Mouse (Mus musculus): ENCODE results near the gene Dop1b. TPM values are rescaled to one million over a fixed set of nuclear protein-coding genes. Genes with fewer than 3 reads are reported as not detected.

Gene Dop1b
- polyA plus RNA-seq, 1 experiment from 2014 or later = 20.4 TPM

- no peak for ATAC-seq (ENCODE audit: insufficient number of reproducible peaks, insufficient read depth, low FRiP score, low read depth)
- Histone ChIP-seq H3K4me3 (ENCODE audit: low read depth, low read length) (no peak overlapping the region), H3K4me1 (ENCODE audit: control insufficient read depth, insufficient read depth, low read length) (peaks cover 8% of the 10 kb centered on the region; the same call in 1 of the 2 replicates), H3K9ac (replicated peaks; ENCODE audit: low read depth, low read length) (no peak overlapping the region), H3K4me2 (replicated peaks; ENCODE audit: low read depth, low read length) (no peak overlapping the region), H3K9me3 (ENCODE audit: control insufficient read depth, low read depth, low read length) (no peaks in the 10 kb centered on the region), H3K27ac (ENCODE audit: low read length) (no peak overlapping the region), H3K36me3 (ENCODE audit: control insufficient read depth, insufficient read depth, low read length) (no peaks in the 10 kb centered on the region), H3K27me3 (ENCODE audit: control insufficient read depth, insufficient read depth, low read length) (no peaks in the 10 kb centered on the region)
- 76% methylated on average over 6 of the region's 6 CpGs for WGBS
Observed at GRCm38 (mm10) chr16:93747421-93747820, 35.7 kb downstream of the Dop1b start.

DNA sequence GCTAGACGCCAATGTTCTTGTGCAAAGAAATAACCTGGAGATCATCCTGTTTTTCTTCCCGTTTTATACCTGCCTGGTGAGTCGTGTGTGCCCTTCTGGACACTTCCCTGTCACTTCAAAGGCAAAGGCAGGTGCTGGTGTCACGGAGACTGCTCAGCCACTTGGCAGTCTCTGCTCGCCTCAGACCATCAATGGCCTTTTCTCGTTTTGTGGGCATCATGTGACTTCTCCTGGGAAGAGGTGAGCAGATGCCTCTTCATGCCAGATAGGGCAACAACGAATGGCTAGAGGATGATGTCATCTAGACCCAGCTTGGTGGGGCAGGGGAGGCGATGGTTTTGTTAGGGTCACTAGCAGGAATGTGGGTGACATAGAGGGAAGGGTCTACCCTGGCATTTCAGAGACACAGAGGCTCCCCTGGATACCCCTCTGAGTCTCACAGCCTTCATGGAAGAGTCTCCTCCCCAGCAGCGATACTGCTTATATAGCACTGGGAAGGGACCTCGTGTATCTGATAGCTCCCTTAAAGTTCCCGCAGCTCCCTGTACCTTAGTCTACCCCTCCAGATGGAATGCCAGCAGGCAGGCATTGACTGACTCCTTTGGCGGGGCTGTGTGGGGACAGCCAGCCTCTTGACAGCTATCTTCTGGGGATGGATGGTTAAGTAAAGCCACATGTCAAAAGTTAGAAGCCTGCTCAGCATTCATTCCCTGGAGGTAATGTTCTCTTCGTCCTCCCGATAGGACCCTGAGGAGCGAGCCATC lies 37.6 kb downstream of the Dop1b start:
- no peak for ATAC-seq (ENCODE audit: insufficient number of reproducible peaks, insufficient read depth, low FRiP score, low read depth)
- H3K9ac ChIP-seq (replicated peaks; ENCODE audit: low read depth, low read length) = no peak overlapping the region
- no peak overlapping the region for H3K4me3 ChIP-seq (ENCODE audit: low read depth, low read length)
- 79% methylated on average over 15 of the region's 15 CpGs for WGBS
- no peak overlapping the region for H3K4me2 ChIP-seq (replicated peaks; ENCODE audit: low read depth, low read length)
- no peaks in the 10 kb centered on the region for H3K9me3 ChIP-seq (ENCODE audit: control insufficient read depth, low read depth, low read length)
- no peaks in the 10 kb centered on the region; the same call in 1 of the 2 replicates for H3K36me3 ChIP-seq (ENCODE audit: control insufficient read depth, insufficient read depth, low read length)
- no peaks in the 10 kb centered on the region for H3K27me3 ChIP-seq (ENCODE audit: control insufficient read depth, insufficient read depth, low read length)
- no peaks in the 10 kb centered on the region for H3K4me1 ChIP-seq (ENCODE audit: control insufficient read depth, insufficient read depth, low read length)
- no peak overlapping the region for H3K27ac ChIP-seq (ENCODE audit: low read length)

DNA sequence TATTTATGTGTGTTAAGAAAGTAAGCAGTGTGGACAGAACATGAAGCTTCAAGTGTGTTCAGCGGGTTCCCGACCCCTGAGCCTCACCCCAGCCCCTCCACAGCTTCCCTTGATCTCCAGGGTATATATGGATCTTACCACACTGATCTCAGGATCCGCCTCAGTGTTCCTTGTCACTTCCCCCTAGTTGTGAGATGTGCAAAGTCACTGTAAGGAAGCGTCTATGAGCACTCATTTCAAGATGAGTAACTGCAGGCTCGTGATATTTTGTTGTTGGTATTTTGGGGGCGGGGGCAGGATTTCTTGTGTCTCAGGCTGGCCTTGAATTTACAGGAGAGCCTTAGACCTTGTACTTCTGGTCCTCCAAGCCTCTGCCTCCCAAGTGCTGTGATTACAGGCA lies 38.8 kb downstream of the Dop1b start:
- Histone ChIP-seq H3K27me3 (ENCODE audit: control insufficient read depth, insufficient read depth, low read length) (no peaks in the 10 kb centered on the region), H3K9me3 (ENCODE audit: control insufficient read depth, low read depth, low read length) (no peaks in the 10 kb centered on the region), H3K9ac (replicated peaks; ENCODE audit: low read depth, low read length) (no peak overlapping the region), H3K27ac (ENCODE audit: low read length) (no peak overlapping the region), H3K4me1 (ENCODE audit: control insufficient read depth, insufficient read depth, low read length) (no peaks in the 10 kb centered on the region), H3K4me2 (replicated peaks; ENCODE audit: low read depth, low read length) (no peak overlapping the region), H3K4me3 (ENCODE audit: low read depth, low read length) (no peak overlapping the region), H3K36me3 (ENCODE audit: control insufficient read depth, insufficient read depth, low read length) (no peaks in the 10 kb centered on the region; the same call in 1 of the 2 replicates)
- ATAC-seq (ENCODE audit: insufficient number of reproducible peaks, insufficient read depth, low FRiP score, low read depth) = no peak
- 67% methylated on average over 6 of the region's 6 CpGs for WGBS

GRCm38 (mm10) chr16:93751816-93752215 lies 40.1 kb downstream of the Dop1b start:
- Histone ChIP-seq H3K4me1 (ENCODE audit: control insufficient read depth, insufficient read depth, low read length) (no peaks in the 10 kb centered on the region), H3K9me3 (ENCODE audit: control insufficient read depth, low read depth, low read length) (no peaks in the 10 kb centered on the region), H3K36me3 (ENCODE audit: control insufficient read depth, insufficient read depth, low read length) (no peaks in the 10 kb centered on the region; the same call in 1 of the 2 replicates), H3K4me3 (ENCODE audit: low read depth, low read length) (no peak overlapping the region), H3K27ac (ENCODE audit: low read length) (no peak overlapping the region), H3K27me3 (ENCODE audit: control insufficient read depth, insufficient read depth, low read length) (no peaks in the 10 kb centered on the region), H3K4me2 (replicated peaks; ENCODE audit: low read depth, low read length) (no peak overlapping the region), H3K9ac (replicated peaks; ENCODE audit: low read depth, low read length) (no peak overlapping the region)
- no peak for ATAC-seq (ENCODE audit: insufficient number of reproducible peaks, insufficient read depth, low FRiP score, low read depth)
- WGBS = 57% methylated on average over 5 of the region's 5 CpGs

DNA sequence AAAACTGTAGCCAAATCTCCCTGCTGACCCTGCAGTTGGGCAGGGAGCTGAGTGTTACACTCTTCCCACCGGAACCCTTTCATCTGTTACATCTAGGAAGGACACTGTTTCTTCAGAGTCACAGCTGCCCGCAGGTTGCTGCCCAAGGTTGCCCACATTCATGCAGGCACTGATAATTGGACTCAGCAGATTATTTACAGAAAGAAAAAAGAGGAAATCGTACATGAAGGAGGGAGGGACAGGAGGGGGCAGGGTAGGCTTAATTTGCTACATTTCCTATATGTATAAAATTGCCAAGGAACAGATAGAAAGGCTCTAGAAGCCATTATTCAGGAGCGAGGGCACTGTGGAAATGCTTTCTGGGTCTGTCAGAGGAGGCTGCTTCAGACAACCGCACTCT lies 44.9 kb downstream of the Dop1b start:
- no peak overlapping the region for H3K27ac ChIP-seq (ENCODE audit: low read length)
- ATAC-seq (ENCODE audit: insufficient number of reproducible peaks, insufficient read depth, low FRiP score, low read depth) = no peak
- no peak overlapping the region for H3K9ac ChIP-seq (replicated peaks; ENCODE audit: low read depth, low read length)
- H3K4me2 ChIP-seq (replicated peaks; ENCODE audit: low read depth, low read length) = no peak overlapping the region
- H3K9me3 ChIP-seq (ENCODE audit: control insufficient read depth, low read depth, low read length) = no peaks in the 10 kb centered on the region
- no peaks in the 10 kb centered on the region; the same call in none of the 2 replicates for H3K36me3 ChIP-seq (ENCODE audit: control insufficient read depth, insufficient read depth, low read length)
- whole genome bisulfite sequencing = 77% methylated on average over 5 of the region's 5 CpGs
- no peak overlapping the region for H3K4me3 ChIP-seq (ENCODE audit: low read depth, low read length)
- H3K27me3 ChIP-seq (ENCODE audit: control insufficient read depth, insufficient read depth, low read length) = no peaks in the 10 kb centered on the region
- H3K4me1 ChIP-seq (ENCODE audit: control insufficient read depth, insufficient read depth, low read length) = no peaks in the 10 kb centered on the region

DNA sequence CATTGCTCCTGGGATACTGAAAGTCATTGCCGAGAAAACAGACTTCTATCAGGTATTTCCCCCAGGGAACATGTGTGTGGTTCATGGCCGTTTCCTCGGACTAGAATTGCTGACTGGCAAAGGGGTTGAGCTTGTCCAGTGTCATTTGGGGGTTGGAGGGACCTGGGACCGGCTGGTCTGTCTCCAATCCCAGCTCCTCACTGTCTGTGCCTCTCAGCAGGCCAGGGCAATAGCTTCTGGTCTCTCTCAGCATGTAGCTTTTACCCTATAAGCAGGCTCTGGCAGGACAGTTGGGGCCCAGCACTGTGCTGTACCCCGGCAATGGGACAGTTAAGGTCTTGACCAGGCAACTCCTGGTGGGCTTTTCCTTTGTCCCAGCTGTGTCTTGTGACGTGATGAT lies 51.7 kb downstream of the Dop1b start:
- no peaks in the 10 kb centered on the region for H3K4me1 ChIP-seq (ENCODE audit: control insufficient read depth, insufficient read depth, low read length)
- H3K4me3 ChIP-seq (ENCODE audit: low read depth, low read length) = no peak overlapping the region
- H3K9ac ChIP-seq (replicated peaks; ENCODE audit: low read depth, low read length) = no peak overlapping the region
- H3K4me2 ChIP-seq (replicated peaks; ENCODE audit: low read depth, low read length) = no peak overlapping the region
- no peaks in the 10 kb centered on the region for H3K9me3 ChIP-seq (ENCODE audit: control insufficient read depth, low read depth, low read length)
- no peaks in the 10 kb centered on the region for H3K27me3 ChIP-seq (ENCODE audit: control insufficient read depth, insufficient read depth, low read length)
- 78% methylated on average over 6 of the region's 6 CpGs for WGBS
- H3K36me3 ChIP-seq (ENCODE audit: control insufficient read depth, insufficient read depth, low read length) = no peaks in the 10 kb centered on the region
- no peak overlapping the region for H3K27ac ChIP-seq (ENCODE audit: low read length)
- ATAC-seq (ENCODE audit: insufficient number of reproducible peaks, insufficient read depth, low FRiP score, low read depth) = no peak

DNA sequence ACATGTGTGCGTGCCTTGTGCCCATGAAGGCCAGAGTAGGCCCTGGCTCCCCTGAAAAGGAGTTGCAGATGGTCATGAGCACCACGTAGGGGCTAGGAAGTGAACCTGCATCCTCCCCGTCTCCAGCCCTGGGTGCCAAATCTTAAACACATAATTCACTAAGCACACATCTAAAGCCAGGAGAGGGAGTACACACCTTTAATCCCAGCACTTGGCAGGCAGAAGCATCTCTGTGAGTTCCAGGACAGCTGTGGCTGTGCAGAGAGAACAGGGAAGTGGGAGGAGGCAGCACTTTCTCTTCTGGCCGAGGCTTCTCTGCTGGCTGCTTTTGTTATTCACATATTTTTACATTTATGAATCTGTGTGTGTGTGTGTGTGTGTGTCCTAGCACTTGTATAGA lies 52.9 kb downstream of the Dop1b start:
- Histone ChIP-seq H3K36me3 (ENCODE audit: control insufficient read depth, insufficient read depth, low read length) (no peaks in the 10 kb centered on the region), H3K9ac (replicated peaks; ENCODE audit: low read depth, low read length) (no peak overlapping the region), H3K27me3 (ENCODE audit: control insufficient read depth, insufficient read depth, low read length) (no peaks in the 10 kb centered on the region), H3K4me3 (ENCODE audit: low read depth, low read length) (no peak overlapping the region), H3K4me2 (replicated peaks; ENCODE audit: low read depth, low read length) (no peak overlapping the region), H3K27ac (ENCODE audit: low read length) (no peak overlapping the region), H3K4me1 (ENCODE audit: control insufficient read depth, insufficient read depth, low read length) (no peaks in the 10 kb centered on the region), H3K9me3 (ENCODE audit: control insufficient read depth, low read depth, low read length) (no peaks in the 10 kb centered on the region)
- 50% methylated on average over 4 of the region's 4 CpGs for WGBS
- peak; percentile 58; the same call in 1 of the 2 replicates for ATAC-seq (ENCODE audit: insufficient number of reproducible peaks, insufficient read depth, low FRiP score, low read depth)

DNA sequence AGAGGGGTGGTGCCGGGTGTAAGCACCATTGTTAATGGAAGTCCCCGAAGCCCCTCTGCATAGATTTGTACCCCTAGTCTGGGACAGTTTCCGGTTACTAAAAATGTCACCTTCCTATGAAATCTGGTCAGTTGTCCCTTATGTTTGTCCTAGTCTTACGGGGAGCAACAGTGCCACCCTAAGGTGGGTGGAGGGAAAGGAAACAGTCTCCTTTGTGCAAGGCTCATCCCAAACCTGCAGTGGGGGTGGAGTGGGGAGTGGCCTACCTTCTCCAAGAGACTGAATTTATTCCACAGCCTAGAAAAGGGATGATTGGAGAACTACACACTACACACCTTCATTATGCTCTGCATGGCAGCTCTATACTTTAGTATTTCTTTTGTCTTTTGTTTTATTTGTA lies 55.3 kb downstream of the Dop1b start:
- Histone ChIP-seq H3K27ac (ENCODE audit: low read length) (no peak overlapping the region), H3K4me1 (ENCODE audit: control insufficient read depth, insufficient read depth, low read length) (no peaks in the 10 kb centered on the region), H3K9ac (replicated peaks; ENCODE audit: low read depth, low read length) (no peak overlapping the region), H3K27me3 (ENCODE audit: control insufficient read depth, insufficient read depth, low read length) (no peaks in the 10 kb centered on the region), H3K36me3 (ENCODE audit: control insufficient read depth, insufficient read depth, low read length) (no peaks in the 10 kb centered on the region; the same call in 1 of the 2 replicates), H3K9me3 (ENCODE audit: control insufficient read depth, low read depth, low read length) (no peaks in the 10 kb centered on the region), H3K4me3 (ENCODE audit: low read depth, low read length) (no peak overlapping the region), H3K4me2 (replicated peaks; ENCODE audit: low read depth, low read length) (no peak overlapping the region)
- ATAC-seq (ENCODE audit: insufficient number of reproducible peaks, insufficient read depth, low FRiP score, low read depth) = no peak
- WGBS = 64% methylated on average over 4 of the region's 4 CpGs

GRCm38 (mm10) chr16:93767548-93767947 lies 55.8 kb downstream of the Dop1b start:
- no peak overlapping the region for H3K4me3 ChIP-seq (ENCODE audit: low read depth, low read length)
- H3K9ac ChIP-seq (replicated peaks; ENCODE audit: low read depth, low read length) = no peak overlapping the region
- H3K36me3 ChIP-seq (ENCODE audit: control insufficient read depth, insufficient read depth, low read length) = no peaks in the 10 kb centered on the region; the same call in 1 of the 2 replicates
- H3K4me2 ChIP-seq (replicated peaks; ENCODE audit: low read depth, low read length) = no peak overlapping the region
- no peaks in the 10 kb centered on the region for H3K27me3 ChIP-seq (ENCODE audit: control insufficient read depth, insufficient read depth, low read length)
- WGBS = 74% methylated on average over 6 of the region's 6 CpGs
- H3K9me3 ChIP-seq (ENCODE audit: control insufficient read depth, low read depth, low read length) = no peaks in the 10 kb centered on the region
- ATAC-seq (ENCODE audit: insufficient number of reproducible peaks, insufficient read depth, low FRiP score, low read depth) = no peak
- H3K4me1 ChIP-seq (ENCODE audit: control insufficient read depth, insufficient read depth, low read length) = no peaks in the 10 kb centered on the region
- H3K27ac ChIP-seq (ENCODE audit: low read length) = no peak overlapping the region
